Mouse (Mus musculus): Measurements from ENCODE around the gene B3galt2. TPM values are rescaled to one million over a fixed set of nuclear protein-coding genes. Genes with fewer than 3 reads are reported as not detected.

Gene B3galt2
- total RNA-seq, 2 experiments from 2014 or later, result 0.23 TPM; not detected in 1

- peak; percentile 68 for ATAC-seq (replicated peaks; ENCODE audit: low FRiP score, poor library complexity, severe bottlenecking)
These were observed 61.8 kb downstream of the B3galt2 start for GRCm38 (mm10) chr1:143702141-143702740.

GRCm38 (mm10) chr1:143702741-143703262 lies 62.3 kb downstream of the B3galt2 start, which contains the start of gene Cdc73:
Gene Cdc73, minus strand, starts transcription at chr1:143702893.
- peak; percentile 93 for ATAC-seq (replicated peaks; ENCODE audit: low FRiP score, poor library complexity, severe bottlenecking)

Other genes starting within 250 kb of the B3galt2 start
- gene Cdc73, start 62.2 kb downstream of the B3galt2 start, total RNA-seq (2015; ENCODE audit: low replicate concordance), result 20.1 and 38.9 TPM in 2 replicates
- 29.4 and 30.2 TPM in 2 replicates for gene Cdc73, start 62.2 kb downstream of the B3galt2 start, total RNA-seq (2017; ENCODE audit: low replicate concordance)
- 16.3 and 28.5 TPM in 2 replicates for gene Glrx2, start 75.7 kb downstream of the B3galt2 start, total RNA-seq (2015; ENCODE audit: low replicate concordance)
- gene Glrx2, start 75.7 kb downstream of the B3galt2 start, total RNA-seq (2017; ENCODE audit: low replicate concordance), result 8.2 and 19.1 TPM in 2 replicates
- gene Trove2, start 136.4 kb downstream of the B3galt2 start, total RNA-seq (2015; ENCODE audit: low replicate concordance), result 0.72 TPM in 1 of 2 replicates, not detected in the other
- 0.51 TPM in 1 of 2 replicates, not detected in the other for gene Trove2, start 136.4 kb downstream of the B3galt2 start, total RNA-seq (2017; ENCODE audit: low replicate concordance)
- 50.5 and 64.1 TPM in 2 replicates for gene Uchl5, start 136.6 kb downstream of the B3galt2 start, total RNA-seq (2015; ENCODE audit: low replicate concordance)
- 42.4 and 126 TPM in 2 replicates for gene Uchl5, start 136.6 kb downstream of the B3galt2 start, total RNA-seq (2017; ENCODE audit: low replicate concordance)

Data from erythroid progenitor cell, adult 5-6 weeks (primary cell).